Mouse (Mus musculus): ENCODE data around the gene Kifc1.

Kifc1 gene

GRCm38 (mm10) chr17:33890533-33891059, at the start of gene Kifc1:
Gene Kifc1 (minus strand): TSS chr17:33890661.
- DNase-seq: peak; percentile 99

DNA sequence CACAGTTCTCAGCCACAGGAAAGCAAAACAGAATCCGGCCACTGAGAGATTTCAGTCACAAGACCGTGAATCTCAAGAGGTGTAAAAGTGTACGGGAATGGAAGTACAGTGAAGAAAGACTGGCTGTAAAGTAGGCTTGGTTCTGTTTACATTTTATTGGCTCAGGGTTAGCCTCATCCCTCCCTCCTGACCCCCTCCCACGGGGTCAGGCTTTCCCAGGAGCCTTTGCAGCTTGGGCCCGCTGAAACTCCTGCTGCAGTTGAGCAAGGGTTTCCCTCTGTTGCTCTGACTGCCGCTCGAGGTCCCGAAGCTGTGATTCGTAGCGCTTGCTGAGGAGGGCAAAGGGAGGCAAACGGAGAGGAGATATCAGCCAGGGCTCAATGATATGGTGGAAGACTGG, 48.3 kb upstream of the Kifc1 start:
- no peak for DNase-seq

DNA sequence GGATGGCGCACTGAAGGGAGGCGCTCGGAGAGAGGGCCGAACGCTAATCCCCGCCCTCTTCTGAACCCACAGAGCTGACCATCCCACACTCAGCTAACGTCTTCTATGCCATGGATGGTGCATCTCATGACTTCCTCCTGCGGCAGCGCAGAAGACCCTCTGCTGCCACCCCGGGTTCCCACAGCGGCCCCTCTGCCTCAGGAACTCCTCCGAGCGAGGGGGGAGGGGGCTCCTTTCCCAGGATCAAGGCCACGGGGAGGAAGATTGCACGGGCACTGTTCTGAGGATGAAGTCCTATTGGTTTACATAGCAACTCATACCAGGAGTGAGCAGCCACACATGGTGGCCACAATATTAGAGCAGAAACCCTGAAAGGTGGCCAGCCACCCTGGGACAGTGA, 46.5 kb upstream of the Kifc1 start:
- DNase-seq: no peak

DNA sequence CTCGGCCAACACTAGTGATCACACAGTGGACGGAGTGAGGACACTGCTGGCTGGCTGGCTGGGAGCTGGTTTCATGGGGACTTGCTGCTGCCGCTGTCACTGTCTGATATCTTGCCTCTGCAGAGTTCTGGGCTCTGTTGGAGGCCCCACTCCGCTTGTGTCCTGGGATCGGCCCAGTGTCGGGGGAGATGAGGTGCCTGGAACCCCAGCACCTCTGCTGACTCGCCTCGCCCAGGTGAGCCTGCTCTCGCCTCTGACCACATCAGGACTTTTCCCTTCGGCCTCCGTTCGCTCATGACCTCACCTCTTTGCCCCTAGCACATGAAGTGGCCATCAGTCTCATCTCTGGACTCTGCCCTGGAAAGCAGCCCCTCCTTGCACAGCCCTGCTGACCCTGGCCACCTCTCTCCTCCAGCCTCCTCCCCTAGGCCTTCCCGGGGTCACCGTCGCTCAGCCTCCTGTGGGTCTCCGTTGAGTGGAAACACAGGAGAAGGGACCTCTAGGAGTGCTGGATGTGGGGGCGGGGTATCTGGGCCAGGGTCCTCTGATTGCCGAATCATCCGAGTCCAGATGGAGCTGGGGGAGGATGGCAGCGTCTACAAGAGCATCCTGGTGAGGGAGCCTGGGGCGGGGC, 45.1 kb upstream of the Kifc1 start:
- no peak for DNase-seq

- no peak for DNase-seq
Measured at GRCm38 (mm10) chr17:33932970-33933369, 42.5 kb upstream of the Kifc1 start.

DNA sequence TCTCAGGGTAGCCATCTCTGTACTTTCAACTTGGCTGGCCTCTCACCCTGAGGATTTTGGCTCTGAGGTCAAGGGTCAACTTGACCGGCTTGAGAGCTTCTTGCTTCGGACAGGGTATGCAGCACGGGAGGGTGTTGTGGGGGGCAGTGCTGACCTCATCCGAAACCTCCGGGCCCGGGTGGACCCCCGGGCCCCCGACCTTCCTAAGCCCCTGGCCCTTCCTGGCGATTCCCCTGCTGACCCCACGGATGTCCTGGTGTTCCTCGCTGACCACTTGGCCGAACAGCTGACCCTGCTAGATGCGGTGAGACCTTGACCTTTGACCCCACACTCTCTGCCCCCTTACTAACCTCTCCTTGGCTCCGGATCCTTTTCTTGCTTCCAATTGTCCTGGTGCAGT, 42.0 kb upstream of the Kifc1 start:
- no peak for DNase-seq

GRCm38 (mm10) chr17:33931947-33932346, 41.5 kb upstream of the Kifc1 start:
- DNase-seq: no peak

DNA sequence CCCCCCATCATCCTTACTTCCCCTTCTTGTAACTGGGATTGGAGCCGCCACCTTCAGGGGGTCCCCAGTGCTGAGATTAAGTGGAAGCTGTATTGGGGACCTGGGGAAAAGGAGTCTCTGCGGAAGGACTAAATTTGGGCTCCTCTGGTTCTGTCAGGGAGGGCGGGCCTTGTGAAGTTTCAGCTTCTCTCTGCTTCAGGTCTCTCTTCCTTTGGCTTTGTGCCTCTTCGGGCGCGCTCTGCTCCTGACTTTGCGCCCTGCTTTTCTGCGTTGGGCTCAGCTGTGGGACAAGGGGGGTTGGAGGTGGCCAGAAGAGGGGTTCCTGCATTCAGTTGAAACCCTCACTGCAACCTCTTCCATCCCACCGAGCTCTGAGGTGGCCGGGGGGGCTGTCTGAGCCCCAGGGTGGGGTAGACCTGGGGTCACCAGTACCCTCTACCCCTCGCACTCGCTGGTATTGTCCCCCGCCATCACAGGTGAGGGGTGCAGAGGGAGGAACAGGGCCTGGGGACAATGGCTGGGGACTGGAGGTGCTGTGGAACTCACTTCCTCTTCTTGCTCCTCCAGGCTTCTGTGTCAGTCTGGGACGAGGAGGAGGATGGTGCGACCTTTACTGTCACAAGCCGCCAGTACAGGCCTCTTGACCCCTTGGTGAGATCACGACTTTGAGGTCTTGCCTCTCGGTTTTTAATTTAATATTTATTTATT, 40.9 kb upstream of the Kifc1 start:
- no peak for DNase-seq

DNA sequence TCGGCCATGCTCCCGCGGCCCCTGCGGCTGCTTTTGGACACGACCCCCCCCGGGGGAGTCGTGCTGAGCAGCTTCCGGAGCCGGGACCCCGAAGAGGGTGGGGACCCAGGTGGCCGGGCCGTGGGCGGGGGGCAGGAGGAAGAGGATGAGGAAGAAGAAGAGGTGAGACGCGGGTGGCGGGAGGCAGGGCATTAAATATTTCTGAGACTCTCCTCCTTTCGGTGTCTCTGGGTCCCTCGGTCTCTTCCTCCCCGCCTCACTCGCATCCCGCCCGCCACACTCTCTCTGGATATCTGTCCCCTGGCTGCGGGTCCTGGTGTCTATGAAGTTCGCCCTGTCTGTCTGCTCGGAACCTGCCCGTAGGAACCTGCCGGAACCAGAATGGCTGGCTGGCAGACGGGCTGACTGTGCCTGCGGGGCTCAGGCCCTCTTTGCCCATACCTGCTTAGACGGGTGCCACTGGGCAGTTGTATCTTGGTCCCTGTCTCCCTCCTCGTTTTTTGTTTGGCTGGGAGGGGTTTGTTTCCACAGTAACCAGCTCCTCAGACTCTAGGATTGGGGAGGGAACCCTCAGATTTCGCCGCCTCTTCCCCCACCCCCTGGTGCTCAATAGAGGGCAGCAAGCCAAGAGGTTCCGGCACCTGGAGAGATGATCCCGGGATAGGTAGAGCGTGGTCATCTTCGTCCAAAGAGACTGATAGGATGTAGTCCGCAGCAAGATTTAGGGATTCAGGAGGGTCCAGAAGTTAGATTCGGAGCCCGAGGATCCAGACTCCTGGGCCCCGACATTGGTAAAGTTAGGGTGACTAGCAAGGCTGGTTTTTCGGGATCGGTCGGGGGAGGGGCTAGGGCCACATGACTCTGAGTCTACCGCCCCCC, 40.1 kb upstream of the Kifc1 start:
- DNase-seq: peak; percentile 85

DNA sequence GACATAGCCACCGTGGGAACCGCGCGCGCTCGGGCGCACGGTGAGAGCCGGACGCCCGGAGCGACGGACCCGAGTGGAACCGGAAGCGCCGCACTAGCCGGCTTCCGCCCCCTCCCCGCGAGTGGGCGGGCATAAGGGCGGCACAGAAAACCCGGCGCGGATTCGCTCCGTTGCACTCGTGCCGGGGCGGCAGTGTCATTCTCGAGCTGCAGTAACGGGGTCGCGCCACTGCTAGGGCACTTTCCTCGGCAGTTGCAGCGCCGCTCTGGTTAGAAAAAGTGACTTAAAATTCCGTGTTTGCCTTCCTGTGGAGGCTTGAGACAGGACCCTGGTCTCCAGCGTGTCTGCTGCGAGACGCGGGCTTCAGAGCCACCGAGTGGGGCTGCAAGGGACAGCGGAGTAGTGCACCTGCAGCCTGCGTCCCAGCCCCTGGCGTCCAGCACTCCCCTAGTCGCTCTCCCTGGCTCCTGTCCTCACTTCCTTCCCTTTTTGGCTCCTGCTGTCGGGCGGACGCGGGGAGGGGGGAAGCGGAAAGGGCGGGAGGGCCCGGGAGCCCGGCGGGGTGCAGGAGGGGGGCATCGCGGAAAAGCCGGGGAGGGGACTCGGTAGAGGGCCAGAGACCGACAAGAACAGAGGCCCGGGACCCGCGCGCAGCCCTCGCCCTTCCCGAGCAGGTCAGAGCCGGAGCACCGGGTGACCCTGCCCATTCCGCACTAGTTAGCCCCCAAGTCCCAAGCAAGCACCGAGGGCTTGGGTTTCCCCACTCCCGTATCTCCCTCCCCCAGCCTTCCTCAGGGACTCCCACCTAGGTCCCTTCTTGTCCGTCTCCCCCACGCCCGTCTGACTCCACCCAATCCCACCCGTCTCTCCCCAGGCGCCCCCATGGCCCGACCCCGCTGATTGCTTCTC, 39.2 kb upstream of the Kifc1 start, which contains the start of gene Rgl2:
Gene Rgl2, plus strand, starts transcription at position 173 of the 909 bp plus-strand sequence.
- peak; percentile 98 for DNase-seq

DNA sequence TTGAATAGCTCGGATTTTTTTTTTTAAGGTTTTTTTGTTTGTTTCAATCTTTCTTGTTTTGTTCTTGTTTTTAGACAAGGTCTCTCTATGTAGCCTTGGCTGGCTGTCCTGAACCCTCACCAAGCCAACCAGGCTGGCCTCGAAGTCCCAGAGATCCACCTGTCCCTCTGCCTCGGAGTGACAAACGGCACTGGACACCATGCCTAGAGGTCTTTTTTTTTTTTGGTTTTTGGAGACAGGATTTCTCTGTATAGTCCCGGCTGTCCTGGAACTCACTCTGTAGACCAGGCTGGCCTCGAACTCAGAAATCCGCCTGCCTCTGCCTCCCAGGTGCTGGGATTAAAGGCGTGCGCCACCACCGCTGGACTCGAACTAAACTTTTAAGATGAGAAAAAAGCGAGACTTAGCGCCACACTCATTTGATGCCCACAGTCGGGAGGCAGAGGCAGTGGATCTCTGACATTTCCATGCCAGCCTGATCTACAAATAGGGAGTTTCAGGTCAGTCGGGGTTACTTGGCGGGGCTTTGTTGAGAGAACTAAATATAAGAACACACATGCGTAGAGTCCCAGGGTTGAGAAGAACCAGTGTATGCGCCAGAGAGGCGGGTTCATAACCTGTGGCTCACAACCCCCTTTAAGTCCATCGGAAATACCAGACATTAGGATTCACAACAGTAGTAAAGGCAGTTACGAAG, 37.9 kb upstream of the Kifc1 start:
- no peak for DNase-seq

GRCm38 (mm10) chr17:33926207-33926932, 35.9 kb upstream of the Kifc1 start:
- no peak for DNase-seq

DNA sequence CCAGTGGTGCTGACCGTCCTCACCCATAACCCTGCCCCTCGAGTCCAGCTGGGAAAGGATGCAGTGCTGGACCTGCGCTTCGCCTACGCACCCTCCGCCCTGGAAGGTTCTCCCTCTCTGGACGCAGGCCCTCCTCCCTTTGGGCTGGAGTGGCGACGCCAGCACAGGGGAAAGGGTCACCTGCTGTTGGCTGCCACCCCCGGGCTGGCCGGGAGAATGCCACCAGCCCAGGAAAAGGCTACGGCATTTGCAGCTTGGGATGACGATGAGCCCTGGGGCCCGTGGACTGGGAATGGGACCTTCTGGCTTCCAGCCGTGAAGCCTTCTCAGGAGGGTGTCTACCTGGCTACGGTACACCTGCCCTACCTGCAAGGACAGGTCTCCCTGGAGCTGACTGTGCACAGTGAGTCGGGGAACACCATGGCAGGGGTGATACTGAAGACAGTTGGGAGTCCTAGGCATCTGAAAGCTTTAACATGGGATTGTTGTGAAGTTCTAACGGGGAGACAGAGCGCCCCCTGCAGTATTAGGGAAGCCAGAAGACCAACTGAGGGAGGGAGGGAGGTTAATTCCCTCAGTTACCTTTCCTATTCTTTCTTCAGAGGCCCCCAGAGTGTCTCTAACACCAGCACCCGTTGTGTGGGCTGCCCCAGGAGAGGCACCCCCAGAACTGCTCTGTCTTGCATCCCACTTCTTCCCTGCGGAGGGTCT, 35.1 kb upstream of the Kifc1 start:
- no peak for DNase-seq

DNA sequence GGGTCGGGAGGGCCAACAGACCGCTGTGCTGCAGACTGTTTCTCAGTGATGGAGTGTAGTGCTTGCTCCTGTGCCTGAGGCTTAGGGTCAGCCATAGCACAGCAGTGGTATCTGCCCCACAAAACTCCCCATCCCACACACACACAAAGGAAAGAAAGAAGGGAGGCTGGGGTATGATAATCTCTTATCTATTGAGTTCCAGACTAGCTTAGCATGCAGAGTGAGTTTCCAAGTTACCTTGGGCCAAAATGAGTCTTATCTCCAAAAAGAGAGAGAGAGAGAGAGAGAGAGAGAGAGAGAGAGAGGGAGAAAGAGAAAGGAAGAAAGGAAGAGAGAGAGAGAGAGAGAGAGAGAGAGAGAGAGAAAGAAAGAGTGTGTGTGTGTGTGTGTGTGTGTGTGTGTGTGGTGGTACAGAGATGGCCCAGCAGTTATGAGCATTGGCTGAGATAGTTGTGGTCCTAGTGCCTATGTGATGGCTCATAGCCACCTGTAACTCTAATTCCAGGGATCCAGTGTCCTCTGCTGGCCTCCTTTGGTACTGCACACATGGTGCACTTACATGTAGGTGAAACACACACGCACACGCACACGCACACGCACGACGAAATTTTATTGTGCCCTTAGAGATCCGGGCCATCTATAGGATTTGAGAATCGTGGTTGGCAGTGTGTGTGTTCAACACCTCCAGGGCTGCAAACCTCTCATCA, 34.3 kb upstream of the Kifc1 start:
- peak; percentile 64 for DNase-seq

DNA sequence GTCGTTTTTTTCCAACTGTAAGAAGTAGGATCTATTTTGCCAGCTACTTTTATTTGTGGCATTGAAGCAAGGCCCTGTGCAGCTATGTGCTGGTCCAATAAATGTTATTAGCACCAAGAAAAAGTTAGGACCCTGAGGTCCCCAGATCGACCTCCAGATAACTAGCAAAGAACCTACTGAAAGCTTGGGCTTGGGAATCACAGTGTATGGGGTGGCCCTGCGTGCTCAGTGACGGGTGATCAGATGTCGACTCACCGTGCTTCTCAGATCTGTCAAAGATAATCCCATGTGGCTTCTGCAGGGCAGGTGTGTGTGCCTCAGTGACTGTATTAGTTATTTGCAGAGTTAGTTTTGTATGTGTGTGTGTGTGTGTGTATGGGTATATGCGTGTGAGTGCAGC, 30.9 kb upstream of the Kifc1 start:
- no peak for DNase-seq

DNA sequence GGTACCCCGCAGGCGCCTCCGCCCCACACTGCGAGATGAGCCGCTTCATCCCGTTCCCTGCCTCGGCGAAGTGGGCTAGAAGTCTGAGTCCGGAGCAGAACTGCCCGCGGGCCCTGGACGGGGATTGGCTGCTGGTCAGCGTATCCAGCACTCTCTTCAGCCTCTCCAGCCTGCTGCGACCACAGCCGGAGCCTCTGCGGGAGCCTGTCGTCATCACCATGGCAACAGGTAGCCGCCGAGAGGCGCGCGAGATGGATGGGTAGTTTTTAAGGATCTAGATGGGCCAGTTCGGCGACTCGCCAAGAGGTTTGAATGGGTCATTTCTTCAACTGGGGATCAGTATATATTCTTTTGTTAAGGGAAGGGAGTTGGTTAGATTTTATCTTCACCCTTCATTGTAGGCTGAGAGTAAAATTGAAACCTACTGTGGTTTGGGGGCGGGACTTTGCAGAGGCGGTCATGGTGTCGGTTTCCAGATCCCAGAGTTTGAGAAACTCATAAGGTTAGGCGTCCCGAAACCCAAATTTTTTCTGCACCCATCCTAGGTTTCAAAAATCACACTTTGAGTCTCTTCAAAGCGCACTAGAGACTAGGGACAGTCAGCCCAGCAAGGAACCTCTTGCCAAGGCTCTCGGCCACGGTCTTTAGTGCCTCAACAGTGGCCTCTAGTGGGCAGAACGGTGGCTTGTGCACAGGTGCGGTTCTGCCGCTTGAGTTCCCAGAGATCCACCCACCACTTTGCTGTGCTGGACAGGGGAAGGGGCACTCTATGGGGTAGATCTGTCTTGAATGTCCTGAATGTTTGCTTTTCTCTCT, 30.0 kb upstream of the Kifc1 start:
- peak; percentile 90 for DNase-seq

DNA sequence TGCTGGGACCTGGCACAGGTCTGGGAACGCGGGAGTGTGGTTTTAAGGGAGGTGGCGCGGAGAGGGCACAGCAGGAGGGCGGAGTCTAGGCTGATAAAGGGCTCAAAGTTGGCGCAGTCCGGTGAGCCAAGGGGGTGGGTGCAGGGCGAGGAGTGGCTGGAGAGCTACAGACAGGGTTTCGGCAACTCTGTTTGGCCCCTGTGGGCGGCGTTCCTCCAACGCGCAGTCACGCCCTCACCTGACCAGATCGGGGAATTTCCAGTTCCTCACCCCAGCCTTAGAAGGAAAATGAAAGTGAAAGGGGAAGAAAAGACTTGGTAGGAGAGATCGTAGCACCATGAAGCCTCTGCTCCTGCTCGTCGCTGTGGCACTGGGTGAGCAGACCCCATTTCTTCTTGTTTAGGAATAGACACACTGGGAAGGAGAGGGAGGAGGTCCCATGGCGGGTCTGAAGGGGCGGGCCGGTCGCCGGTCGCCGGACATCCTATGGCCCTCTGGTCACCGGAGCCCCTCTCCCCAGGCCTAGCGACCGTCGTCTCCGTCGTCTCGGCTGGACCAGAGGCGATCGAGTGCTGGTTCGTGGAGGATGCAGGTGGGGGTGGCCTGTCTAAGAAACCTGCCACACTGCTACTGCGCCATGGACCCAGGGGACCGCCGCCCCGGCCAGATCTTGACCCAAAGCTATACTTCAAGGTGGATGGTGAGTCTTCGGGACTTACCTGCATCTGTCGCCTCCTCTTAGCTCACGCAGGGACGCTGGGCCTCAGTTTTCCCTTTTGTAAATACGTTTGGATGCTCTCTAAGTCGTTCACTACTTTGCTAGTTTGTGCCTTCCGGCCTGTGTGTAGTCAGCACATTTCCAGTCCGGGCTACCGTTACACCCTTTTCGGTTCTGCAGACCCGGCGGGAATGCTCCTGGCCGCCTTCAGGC, 29.2 kb upstream of the Kifc1 start:
- peak; percentile 79 for DNase-seq
